Mouse (Mus musculus): ENCODE results near the gene Ints6. TPM values are rescaled to one million over a fixed set of nuclear protein-coding genes. Genes with fewer than 3 reads are reported as not detected.
"Not testable (repeated sequence)": the region's sequence is repeated elsewhere in the genome, so short reads cannot be mapped to it uniquely, and the experiment has no call there.

Gene Ints6
- polyA plus RNA-seq, 1 experiment from 2014 or later, result 26.9 TPM

- H3K4me1 ChIP-seq, result no peaks in the 10 kb centered on the region
- H3K4me3 ChIP-seq, result no peak overlapping the region
- no peaks in the 10 kb centered on the region for H3K9me3 ChIP-seq (replicated peaks)
- H3K27me3 ChIP-seq (replicated peaks), result no peaks in the 10 kb centered on the region
- ATAC-seq, result no peak
- no peak overlapping the region for H3K4me2 ChIP-seq
- no peak overlapping the region for H3K27ac ChIP-seq
- H3K9ac ChIP-seq, result no peak overlapping the region
- H3K36me3 ChIP-seq, result no peaks in the 10 kb centered on the region
- 76% methylated on average over 6 of the region's 6 CpGs for WGBS (ENCODE audit: insufficient replicate concordance)
These were observed 112.6 kb downstream of the Ints6 start for GRCm38 (mm10) chr14:62648405-62648804.

DNA sequence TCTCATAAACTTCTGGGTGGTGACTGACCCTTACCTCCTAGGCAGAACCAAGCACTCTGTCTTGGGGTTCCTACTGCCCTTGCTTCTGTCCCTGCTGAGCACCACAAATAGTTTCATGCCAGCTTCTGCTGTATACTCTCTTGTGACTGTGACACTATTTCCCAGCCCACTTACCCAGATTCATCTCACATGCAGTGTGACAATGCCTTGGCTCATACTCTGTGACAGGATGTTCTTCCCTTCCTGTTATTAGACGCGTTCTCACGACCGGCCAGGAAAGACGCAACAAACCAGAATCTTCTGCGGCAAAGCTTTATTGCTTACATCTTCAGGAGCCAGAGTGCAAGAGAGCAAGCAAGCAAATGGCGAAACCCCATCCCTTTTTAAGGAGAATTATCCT, 118.6 kb downstream of the Ints6 start:
- H3K4me1 ChIP-seq; H3K27me3 ChIP-seq (replicated peaks); ATAC-seq; H3K4me2 ChIP-seq; H3K9me3 ChIP-seq (replicated peaks); H3K36me3 ChIP-seq; H3K9ac ChIP-seq; H3K4me3 ChIP-seq; H3K27ac ChIP-seq: not testable (repeated sequence)
- 82% methylated on average over 6 of the region's 7 CpGs for WGBS (ENCODE audit: insufficient replicate concordance)

GRCm38 (mm10) chr14:62640396-62640795, 120.6 kb downstream of the Ints6 start:
- no peaks in the 10 kb centered on the region for H3K4me1 ChIP-seq
- no peak for ATAC-seq
- H3K36me3 ChIP-seq, result no peaks in the 10 kb centered on the region
- 56% methylated on average over 4 of the region's 4 CpGs for WGBS (ENCODE audit: insufficient replicate concordance)
- H3K4me3 ChIP-seq, result no peak overlapping the region
- H3K4me2 ChIP-seq, result no peak overlapping the region
- H3K27me3 ChIP-seq (replicated peaks), result no peaks in the 10 kb centered on the region
- H3K9ac ChIP-seq, result no peak overlapping the region
- no peaks in the 10 kb centered on the region for H3K9me3 ChIP-seq (replicated peaks)
- H3K27ac ChIP-seq, result no peak overlapping the region

GRCm38 (mm10) chr14:62639551-62639950, 121.4 kb downstream of the Ints6 start:
- Histone ChIP-seq H3K27me3 (replicated peaks) (no peaks in the 10 kb centered on the region), H3K27ac (no peak overlapping the region), H3K4me1 (no peaks in the 10 kb centered on the region), H3K9me3 (replicated peaks) (no peaks in the 10 kb centered on the region), H3K9ac (no peak overlapping the region), H3K4me2 (no peak overlapping the region), H3K4me3 (no peak overlapping the region), H3K36me3 (no peaks in the 10 kb centered on the region)
- WGBS (ENCODE audit: insufficient replicate concordance), result 67% methylated on average over 5 of the region's 5 CpGs
- ATAC-seq, result no peak

- Histone ChIP-seq H3K9ac (no peak overlapping the region), H3K27me3 (replicated peaks) (no peaks in the 10 kb centered on the region), H3K27ac (no peak overlapping the region), H3K4me2 (no peak overlapping the region), H3K4me1 (no peaks in the 10 kb centered on the region), H3K9me3 (replicated peaks) (no peaks in the 10 kb centered on the region), H3K4me3 (no peak overlapping the region), H3K36me3 (no peaks in the 10 kb centered on the region)
- 46% methylated on average over 6 of the region's 6 CpGs for WGBS (ENCODE audit: insufficient replicate concordance)
- no peak for ATAC-seq
These were observed 121.9 kb downstream of the Ints6 start for GRCm38 (mm10) chr14:62639111-62639510.

DNA sequence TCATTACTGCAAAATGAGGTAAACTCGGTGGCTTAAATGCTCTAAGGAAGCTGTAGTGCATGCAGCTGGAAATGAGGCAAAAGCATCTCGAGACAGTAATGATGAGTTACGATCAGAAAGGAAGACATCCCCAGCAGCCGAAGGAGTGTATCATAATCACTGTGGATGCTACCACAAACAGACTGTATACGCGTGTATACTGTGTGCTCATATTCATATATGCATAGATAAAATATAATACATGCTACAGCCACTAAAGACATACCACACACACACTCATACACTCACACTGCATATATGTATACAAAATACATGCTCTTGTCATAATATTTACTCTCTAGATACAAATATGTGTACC, 122.6 kb downstream of the Ints6 start:
- no peak overlapping the region for H3K4me3 ChIP-seq
- H3K27ac ChIP-seq, result no peak overlapping the region
- H3K9me3 ChIP-seq (replicated peaks), result no peaks in the 10 kb centered on the region
- no peak for ATAC-seq
- WGBS (ENCODE audit: insufficient replicate concordance), result 48% methylated on average over 6 of the region's 6 CpGs
- no peak overlapping the region for H3K4me2 ChIP-seq
- no peak overlapping the region for H3K9ac ChIP-seq
- H3K27me3 ChIP-seq (replicated peaks), result no peaks in the 10 kb centered on the region
- no peaks in the 10 kb centered on the region for H3K4me1 ChIP-seq
- no peaks in the 10 kb centered on the region for H3K36me3 ChIP-seq

- H3K4me2 ChIP-seq, result no peak overlapping the region
- no peak overlapping the region for H3K27ac ChIP-seq
- H3K9ac ChIP-seq, result no peak overlapping the region
- 23% methylated on average over 9 of the region's 9 CpGs for WGBS (ENCODE audit: insufficient replicate concordance)
- no peak for ATAC-seq
- no peaks in the 10 kb centered on the region for H3K4me1 ChIP-seq
- no peaks in the 10 kb centered on the region for H3K36me3 ChIP-seq
- H3K4me3 ChIP-seq, result no peak overlapping the region
- no peaks in the 10 kb centered on the region for H3K27me3 ChIP-seq (replicated peaks)
- no peaks in the 10 kb centered on the region for H3K9me3 ChIP-seq (replicated peaks)
These were observed 123.3 kb downstream of the Ints6 start for GRCm38 (mm10) chr14:62637436-62638344.

- 63% methylated on average over 5 of the region's 5 CpGs for WGBS (ENCODE audit: insufficient replicate concordance)
- H3K4me1 ChIP-seq, result no peaks in the 10 kb centered on the region
- ATAC-seq, result no peak
- H3K9ac ChIP-seq, result no peak overlapping the region
- H3K4me3 ChIP-seq, result no peak overlapping the region
- no peak overlapping the region for H3K4me2 ChIP-seq
- no peaks in the 10 kb centered on the region for H3K9me3 ChIP-seq (replicated peaks)
- H3K36me3 ChIP-seq, result no peaks in the 10 kb centered on the region
- H3K27ac ChIP-seq, result no peak overlapping the region
- H3K27me3 ChIP-seq (replicated peaks), result no peaks in the 10 kb centered on the region
These were observed 133.0 kb downstream of the Ints6 start for GRCm38 (mm10) chr14:62627951-62628350.

Other genes with a start within 250 kb of the Ints6 start
- gene Fam124a, start 205.4 kb downstream of the Ints6 start, polyA plus RNA-seq (2016; fragmentation: Nextera tagmentation; extraction: Ambion mirVana), result 2.9 and 3.8 TPM in 2 replicates
- not detected in 2 replicates for gene Gm4131, start 194.2 kb downstream of the Ints6 start, polyA plus RNA-seq (2016; fragmentation: Nextera tagmentation; extraction: Ambion mirVana)
- gene Serpine3, start 97.5 kb downstream of the Ints6 start, polyA plus RNA-seq (2016; fragmentation: Nextera tagmentation; extraction: Ambion mirVana), result not detected in 2 replicates
- 3.4 and 3.6 TPM in 2 replicates for gene Wdfy2, start 76.5 kb upstream of the Ints6 start, polyA plus RNA-seq (2016; fragmentation: Nextera tagmentation; extraction: Ambion mirVana)
- gene Defb48, start 223.3 kb upstream of the Ints6 start, polyA plus RNA-seq (2016; fragmentation: Nextera tagmentation; extraction: Ambion mirVana), result not detected in 2 replicates
- gene Defb47, start 236.9 kb upstream of the Ints6 start, polyA plus RNA-seq (2016; fragmentation: Nextera tagmentation; extraction: Ambion mirVana), result not detected in 2 replicates